Mouse (Mus musculus): ENCODE results near the gene Astn2. TPM values are rescaled to one million over a fixed set of nuclear protein-coding genes. Genes with fewer than 3 reads are reported as not detected.

Gene Astn2
- polyA plus RNA-seq (2016; fragmentation: Nextera tagmentation; extraction: Ambion mirVana) = 2.3 TPM in 2 replicates

GRCm38 (mm10) chr4:66404201-66404711, at the start of gene Astn2:
Gene Astn2 (minus strand): TSS chr4:66404611.
- Histone ChIP-seq H3K9ac (replicated peaks) (peak within 1 kb of the TSS; percentile 89), H3K27me3 (peaks cover 50% of the 10 kb centered on the region), H3K36me3 (no peaks in the 10 kb centered on the region), H3K4me1 (peaks cover 18% of the 10 kb centered on the region), H3K27ac (replicated peaks) (peak within 1 kb of the TSS; percentile 73), H3K9me3 (no peaks in the 10 kb centered on the region), H3K4me2 (replicated peaks) (peak within 1 kb of the TSS; percentile 90), H3K4me3 (peak within 1 kb of the TSS; percentile 90)
- peak; percentile 78 for ATAC-seq (ENCODE audit: low FRiP score, low read depth)
- 0% methylated on average over 21 of the region's 56 CpGs for WGBS

DNA sequence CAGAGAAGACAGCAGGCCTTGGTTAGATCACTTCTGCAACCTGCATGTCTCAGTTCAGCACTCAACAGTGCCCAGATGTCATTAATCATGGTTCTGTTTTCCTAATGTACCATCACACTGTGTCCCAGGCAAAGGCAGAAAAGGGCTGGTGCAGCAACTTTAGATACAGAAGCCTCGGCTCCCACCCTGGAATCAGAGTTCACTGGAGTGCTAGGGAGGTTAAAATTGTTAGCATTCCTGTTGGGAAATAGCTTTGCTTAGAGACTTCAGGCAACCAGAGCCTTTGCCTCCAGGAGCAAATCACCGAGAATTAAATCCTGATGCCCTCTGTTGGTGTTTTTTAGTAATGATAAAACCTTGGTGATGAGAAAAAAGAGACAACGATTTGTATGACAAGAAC, 45.7 kb upstream of the Astn2 start:
- Histone ChIP-seq H3K9ac (replicated peaks) (no peak overlapping the region), H3K27ac (replicated peaks) (no peak overlapping the region), H3K36me3 (no peaks in the 10 kb centered on the region), H3K4me2 (replicated peaks) (no peak overlapping the region), H3K4me3 (no peak overlapping the region), H3K9me3 (no peaks in the 10 kb centered on the region), H3K4me1 (no peaks in the 10 kb centered on the region), H3K27me3 (no peaks in the 10 kb centered on the region)
- ATAC-seq (ENCODE audit: low FRiP score, low read depth) = no peak
- WGBS = 42% methylated on average over 3 of the region's 3 CpGs

DNA sequence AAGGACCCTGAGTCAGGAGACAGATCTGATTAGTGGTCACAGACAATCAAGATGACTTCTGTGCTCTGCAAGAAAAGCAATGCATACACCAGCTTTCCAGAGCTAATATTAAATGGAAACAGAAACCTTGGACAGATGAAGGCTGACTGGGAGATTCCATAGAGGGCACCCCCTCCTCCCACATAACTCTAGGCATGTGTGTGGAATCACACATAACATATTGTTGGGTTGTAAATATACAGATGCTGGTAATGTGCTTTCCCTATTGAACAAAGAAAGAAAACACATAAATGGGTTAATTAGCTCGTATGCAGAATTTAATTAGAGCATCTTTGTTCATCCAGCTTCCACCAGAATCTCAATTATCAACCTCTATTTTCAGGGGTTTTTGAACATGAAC, 26.8 kb upstream of the Astn2 start:
- no peaks in the 10 kb centered on the region for H3K4me1 ChIP-seq
- H3K36me3 ChIP-seq = no peaks in the 10 kb centered on the region
- no peak for ATAC-seq (ENCODE audit: low FRiP score, low read depth)
- no peak overlapping the region for H3K4me2 ChIP-seq (replicated peaks)
- 59% methylated on average over 1 of the region's 1 CpGs for WGBS
- no peaks in the 10 kb centered on the region for H3K9me3 ChIP-seq
- H3K27ac ChIP-seq (replicated peaks) = no peak overlapping the region
- H3K9ac ChIP-seq (replicated peaks) = no peak overlapping the region
- H3K4me3 ChIP-seq = no peak overlapping the region
- no peaks in the 10 kb centered on the region for H3K27me3 ChIP-seq

DNA sequence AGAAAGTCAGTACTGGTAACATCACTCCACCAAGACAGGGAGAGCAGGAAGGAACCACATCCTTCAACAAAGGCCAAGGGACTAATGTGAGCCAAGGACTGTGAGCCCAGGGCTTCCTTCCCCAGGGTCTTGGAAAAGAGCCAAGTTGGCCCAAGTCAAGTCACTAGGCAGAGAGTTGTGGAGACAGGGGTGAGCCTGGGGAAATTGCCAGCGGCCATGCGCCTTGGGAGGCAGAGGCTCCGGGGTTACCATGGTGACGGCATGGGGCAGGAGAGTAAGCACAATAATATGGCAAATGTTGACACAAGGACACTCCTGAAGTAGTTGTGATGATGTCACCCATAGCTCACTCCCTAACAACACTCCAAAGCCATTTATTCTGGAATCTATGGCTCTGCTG, 21.4 kb upstream of the Astn2 start:
- H3K4me1 ChIP-seq = no peaks in the 10 kb centered on the region
- H3K4me3 ChIP-seq = no peak overlapping the region
- peak; percentile 30; the same call in 1 of the 2 replicates for ATAC-seq (ENCODE audit: low FRiP score, low read depth)
- no peaks in the 10 kb centered on the region for H3K36me3 ChIP-seq
- no peak overlapping the region for H3K27ac ChIP-seq (replicated peaks)
- no peaks in the 10 kb centered on the region for H3K9me3 ChIP-seq
- 77% methylated on average over 4 of the region's 4 CpGs for WGBS
- H3K9ac ChIP-seq (replicated peaks) = no peak overlapping the region
- no peaks in the 10 kb centered on the region for H3K27me3 ChIP-seq
- no peak overlapping the region for H3K4me2 ChIP-seq (replicated peaks)

- H3K9ac ChIP-seq (replicated peaks) = no peak overlapping the region
- no peak for ATAC-seq (ENCODE audit: low FRiP score, low read depth)
- no peaks in the 10 kb centered on the region for H3K4me1 ChIP-seq
- no peak overlapping the region for H3K27ac ChIP-seq (replicated peaks)
- no peak overlapping the region for H3K4me2 ChIP-seq (replicated peaks)
- no peaks in the 10 kb centered on the region for H3K9me3 ChIP-seq
- no peaks in the 10 kb centered on the region for H3K27me3 ChIP-seq
- H3K4me3 ChIP-seq = no peak overlapping the region
- H3K36me3 ChIP-seq = no peaks in the 10 kb centered on the region
- WGBS = 74% methylated on average over 8 of the region's 8 CpGs
Observed at GRCm38 (mm10) chr4:66414778-66415177, 10.4 kb upstream of the Astn2 start.

GRCm38 (mm10) chr4:66405086-66405485, 675 bp upstream of the Astn2 start:
- Histone ChIP-seq H3K9ac (replicated peaks) (no peak overlapping the region), H3K4me2 (replicated peaks) (no peak overlapping the region), H3K36me3 (no peaks in the 10 kb centered on the region), H3K9me3 (no peaks in the 10 kb centered on the region), H3K27me3 (peaks cover 50% of the 10 kb centered on the region), H3K4me3 (no peak overlapping the region), H3K4me1 (peaks cover 18% of the 10 kb centered on the region), H3K27ac (replicated peaks) (no peak overlapping the region)
- no peak for ATAC-seq (ENCODE audit: low FRiP score, low read depth)
- WGBS = 23% methylated on average over 1 of the region's 1 CpGs

DNA sequence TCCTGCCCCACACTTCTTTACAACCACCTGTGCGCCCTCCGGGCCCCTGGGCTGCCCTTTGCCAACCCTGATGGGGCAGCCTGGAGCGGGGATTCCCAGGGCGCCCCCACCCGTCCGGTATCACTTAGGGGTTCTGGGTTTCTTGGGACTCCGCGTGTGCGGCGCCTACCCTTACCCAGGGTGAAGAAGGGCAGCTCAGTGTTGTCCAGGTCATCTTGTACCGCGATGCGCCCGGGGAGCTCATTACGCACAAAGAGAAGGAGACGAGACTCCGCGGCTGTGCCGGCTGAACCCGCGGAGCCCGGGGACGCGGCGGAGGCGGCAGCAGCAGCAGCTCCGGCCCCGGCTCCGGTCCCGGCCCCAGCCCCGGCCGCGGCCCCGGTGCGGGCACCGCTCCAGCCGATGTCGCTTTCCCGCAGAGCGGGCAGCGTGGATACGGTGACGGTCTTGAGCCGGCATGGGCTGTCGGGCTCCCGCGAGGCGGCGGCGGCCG, 657 bp downstream of the Astn2 start:
- WGBS = under 1% methylated on average over 31 of the region's 51 CpGs
- peaks cover 50% of the 10 kb centered on the region for H3K27me3 ChIP-seq

GRCm38 (mm10) chr4:66403116-66403707, 1.2 kb downstream of the Astn2 start:
- Histone ChIP-seq H3K27me3 (peaks cover 53% of the 10 kb centered on the region), H3K9ac (replicated peaks) (peak overlapping the region; percentile 89), H3K27ac (replicated peaks) (peak overlapping the region; percentile 73; the same call in 1 of the 2 replicates), H3K4me1 (peaks cover 18% of the 10 kb centered on the region), H3K4me3 (peak overlapping the region; percentile 90), H3K4me2 (replicated peaks) (peak overlapping the region; percentile 90), H3K36me3 (no peaks in the 10 kb centered on the region), H3K9me3 (no peaks in the 10 kb centered on the region)
- peak; percentile 35 for ATAC-seq (ENCODE audit: low FRiP score, low read depth)
- under 1% methylated on average over 22 of the region's 22 CpGs for WGBS

More for the DNA sequence above, 657 bp downstream of the Astn2 start:
- no peaks in the 10 kb centered on the region for H3K9me3 ChIP-seq
- peak; percentile 66 for ATAC-seq (ENCODE audit: low FRiP score, low read depth)
- peak overlapping the region; percentile 90 for H3K4me3 ChIP-seq
- H3K27ac ChIP-seq (replicated peaks) = peak overlapping the region; percentile 73
- no peaks in the 10 kb centered on the region for H3K36me3 ChIP-seq
- peak overlapping the region; percentile 90 for H3K4me2 ChIP-seq (replicated peaks)
- peak overlapping the region; percentile 89 for H3K9ac ChIP-seq (replicated peaks)
- H3K4me1 ChIP-seq = peaks cover 18% of the 10 kb centered on the region

DNA sequence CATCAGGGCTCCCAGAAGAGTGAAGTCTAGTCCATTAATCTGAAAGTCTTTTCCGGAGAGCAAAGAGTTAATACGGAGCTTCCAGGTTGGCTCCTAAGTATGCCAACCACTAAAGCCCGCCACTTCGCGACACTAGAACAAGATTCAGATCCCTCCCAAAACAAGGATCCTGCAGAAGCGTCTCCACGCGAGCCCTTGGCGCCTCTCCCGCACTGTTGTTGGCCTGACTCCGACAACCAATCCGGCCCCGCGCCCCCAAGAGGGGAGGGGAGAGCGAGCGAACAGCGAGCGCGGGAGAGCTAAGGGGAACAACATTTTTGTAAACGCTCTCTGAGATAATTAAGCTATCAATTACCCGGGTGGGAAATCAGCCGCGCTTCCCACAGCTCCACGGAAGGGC, 1.8 kb downstream of the Astn2 start:
- no peak overlapping the region for H3K27ac ChIP-seq (replicated peaks)
- H3K36me3 ChIP-seq = no peaks in the 10 kb centered on the region
- peak overlapping the region; percentile 89; the same call in 1 of the 2 replicates for H3K9ac ChIP-seq (replicated peaks)
- under 1% methylated on average over 24 of the region's 24 CpGs for WGBS
- H3K27me3 ChIP-seq = peaks cover 54% of the 10 kb centered on the region
- peak overlapping the region; percentile 90 for H3K4me2 ChIP-seq (replicated peaks)
- no peaks in the 10 kb centered on the region for H3K9me3 ChIP-seq
- no peak; the same call in 1 of the 2 replicates for ATAC-seq (ENCODE audit: low FRiP score, low read depth)
- H3K4me1 ChIP-seq = peaks cover 18% of the 10 kb centered on the region
- H3K4me3 ChIP-seq = peak overlapping the region; percentile 90

- peak overlapping the region; percentile 44; the same call in 1 of the 2 replicates for H3K9ac ChIP-seq (replicated peaks)
- no peaks in the 10 kb centered on the region for H3K36me3 ChIP-seq
- H3K9me3 ChIP-seq = no peaks in the 10 kb centered on the region
- H3K4me2 ChIP-seq (replicated peaks) = peak overlapping the region; percentile 90
- ATAC-seq (ENCODE audit: low FRiP score, low read depth) = 0 out of 2 replicates have a peak, but pooled peaks have one; percentile 5
- WGBS = 23% methylated on average over 8 of the region's 8 CpGs
- H3K4me1 ChIP-seq = peaks cover 18% of the 10 kb centered on the region
- H3K4me3 ChIP-seq = peak overlapping the region; percentile 90
- peaks cover 43% of the 10 kb centered on the region for H3K27me3 ChIP-seq
- H3K27ac ChIP-seq (replicated peaks) = no peak overlapping the region
Observed at GRCm38 (mm10) chr4:66401186-66401681, 3.2 kb downstream of the Astn2 start.

DNA sequence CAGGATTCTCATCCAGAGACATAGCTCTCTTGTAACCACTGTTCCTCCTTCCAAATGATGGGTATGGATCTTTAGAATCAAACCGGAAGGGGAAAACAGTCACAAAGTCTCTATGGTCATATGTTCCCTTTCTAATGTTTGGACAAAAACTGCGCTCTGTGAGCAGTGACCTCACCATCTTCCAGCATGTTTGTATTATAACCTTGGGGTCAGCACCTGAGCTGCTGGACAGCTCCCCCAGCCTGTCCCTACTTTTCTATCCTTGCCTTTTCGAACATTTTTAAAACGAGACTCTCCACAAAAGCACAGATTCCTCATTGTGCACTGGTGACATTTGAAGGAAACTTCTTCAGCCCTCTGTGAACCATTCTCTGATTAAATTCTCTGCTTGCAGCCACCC, 5.3 kb downstream of the Astn2 start:
- Histone ChIP-seq H3K27me3 (peaks cover 29% of the 10 kb centered on the region), H3K36me3 (no peaks in the 10 kb centered on the region), H3K4me1 (peaks cover 18% of the 10 kb centered on the region), H3K9ac (replicated peaks) (no peak overlapping the region), H3K4me2 (replicated peaks) (no peak overlapping the region), H3K9me3 (no peaks in the 10 kb centered on the region), H3K4me3 (no peak overlapping the region), H3K27ac (replicated peaks) (no peak overlapping the region)
- 52% methylated on average over 4 of the region's 4 CpGs for WGBS
- ATAC-seq (ENCODE audit: low FRiP score, low read depth) = no peak

DNA sequence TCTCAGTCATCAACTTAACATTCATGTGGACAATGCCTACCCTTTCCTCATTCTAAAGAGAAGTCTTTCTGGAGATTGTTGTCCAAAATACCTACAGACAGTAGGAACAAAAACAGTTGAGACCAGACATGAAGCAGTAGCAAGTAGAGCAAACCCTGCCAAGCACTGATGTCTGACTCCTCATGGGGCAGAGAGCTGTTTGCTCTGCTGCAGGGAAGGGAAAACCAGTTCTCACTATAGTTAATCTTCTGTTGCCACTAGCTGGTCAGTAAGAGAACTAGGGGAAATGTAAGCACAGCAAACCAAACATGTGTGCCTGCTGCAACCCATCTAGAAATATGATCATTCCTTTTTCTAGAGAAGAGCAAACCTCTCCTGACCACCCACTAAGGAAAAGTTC, 7.2 kb downstream of the Astn2 start:
- no peak overlapping the region for H3K4me2 ChIP-seq (replicated peaks)
- ATAC-seq (ENCODE audit: low FRiP score, low read depth) = no peak
- no peaks in the 10 kb centered on the region for H3K9me3 ChIP-seq
- H3K9ac ChIP-seq (replicated peaks) = no peak overlapping the region
- H3K27me3 ChIP-seq = peaks cover 14% of the 10 kb centered on the region
- H3K36me3 ChIP-seq = no peaks in the 10 kb centered on the region
- H3K27ac ChIP-seq (replicated peaks) = no peak overlapping the region
- peaks cover 8% of the 10 kb centered on the region for H3K4me1 ChIP-seq
- H3K4me3 ChIP-seq = no peak overlapping the region
